14 mouse cellular contexts compared by ENCODE assay signal in the genomic region with DNA sequence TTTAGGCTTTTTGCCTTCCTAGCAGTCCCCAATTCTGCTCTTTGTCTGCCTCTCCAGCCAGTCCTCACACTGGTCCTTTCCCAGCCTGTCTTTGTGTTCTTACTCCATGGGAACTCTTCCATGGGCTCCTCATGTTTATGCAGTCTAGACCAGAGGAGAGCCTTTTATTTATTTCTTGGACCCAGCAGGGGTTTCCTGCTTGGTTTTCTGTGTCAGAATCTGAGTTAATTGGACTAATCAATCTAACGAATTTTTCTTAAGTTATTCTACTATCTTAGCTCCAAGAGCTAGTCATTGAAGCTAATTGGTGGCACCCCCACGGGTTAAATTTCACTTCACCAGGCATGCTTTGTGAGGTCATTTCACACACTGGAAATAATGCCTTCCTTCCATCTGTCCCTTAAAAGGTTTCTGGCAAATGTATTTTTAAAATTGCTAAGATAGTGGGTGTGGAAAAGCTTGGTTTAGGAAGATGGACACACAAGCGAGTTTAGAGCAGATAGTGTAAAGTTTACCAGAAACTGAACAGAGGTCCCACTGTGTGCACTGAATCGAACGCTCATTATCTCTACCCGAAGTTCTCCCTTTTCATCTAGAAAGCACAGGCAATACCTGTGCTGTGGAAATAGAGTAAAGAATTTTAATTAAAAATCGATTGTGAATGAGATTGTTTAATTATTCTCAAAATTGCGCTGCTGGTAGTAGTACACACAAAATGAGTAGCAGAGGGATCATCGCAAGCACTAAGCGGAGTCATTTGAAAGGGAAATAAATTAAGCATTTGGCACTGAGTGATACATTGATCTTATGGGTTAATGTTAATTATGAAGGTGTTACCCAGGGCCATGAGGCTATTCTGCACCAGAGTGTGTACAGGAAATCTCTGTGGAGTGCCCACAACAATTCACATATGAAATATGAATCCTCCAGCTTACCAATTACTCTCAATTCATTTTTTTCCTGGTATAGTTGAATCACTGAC.
DNase-seq lines count a peak whose midpoint lies in the region; ATAC-seq and TF ChIP-seq lines count a peak whose summit lies in the region.
"Had no signal": no experiment of that assay in that cellular context is flagged by ENCODE, and none has a peak within 500 bp of the region (broad histone marks: within the 10 kb centered on the region; RNA-seq: fewer than 3 reads in every experiment).

No protein-coding gene starts in this region.

- no peak overlapping the region for H3K4me2 ChIP-seq in forebrain, embryonic 12.5 days
- no peak overlapping the region for H3K4me2 ChIP-seq in neural tube, embryonic 14.5 days (ENCODE audit: low read depth, low read length)
- H3K4me2 ChIP-seq: intestine, embryonic 15.5 days; liver, embryonic 11.5 days had no signal

- no peak overlapping the region for H3K9ac ChIP-seq in forebrain, embryonic 12.5 days
- no peak overlapping the region for H3K9ac ChIP-seq in neural tube, embryonic 14.5 days (replicated peaks; ENCODE audit: low read depth, low read length)
- H3K9ac ChIP-seq in heart, adult 2 months (ENCODE audit: low read depth, low read length) = no peak overlapping the region
- H3K9ac ChIP-seq: intestine, embryonic 15.5 days had no signal

- no peaks in the 10 kb centered on the region for H3K9me3 ChIP-seq in forebrain, embryonic 12.5 days
- H3K9me3 ChIP-seq in neural tube, embryonic 14.5 days (ENCODE audit: control insufficient read depth, low read length) = no peaks in the 10 kb centered on the region
- H3K9me3 ChIP-seq: intestine, embryonic 15.5 days had no signal

- H3K36me3 ChIP-seq in forebrain, embryonic 12.5 days (replicated peaks) = no peaks in the 10 kb centered on the region
- H3K36me3 ChIP-seq in neural tube, embryonic 14.5 days (ENCODE audit: control insufficient read depth, insufficient read depth, low read length) = no peaks in the 10 kb centered on the region
- no peaks in the 10 kb centered on the region for H3K36me3 ChIP-seq in kidney, adult 2 months (ENCODE audit: control insufficient read depth, insufficient read depth, low read length)
- no peaks in the 10 kb centered on the region for H3K36me3 ChIP-seq in heart, adult 2 months (ENCODE audit: control insufficient read depth, insufficient read depth, low read length)
- H3K36me3 ChIP-seq: intestine, embryonic 15.5 days had no signal

- no peak for TF ChIP-seq POLR2A in kidney, adult 2 months (IDR thresholded peaks at IDR 0.05; ENCODE audit: low read depth, low read length)
- TF ChIP-seq POLR2A in heart, adult 2 months (IDR thresholded peaks at IDR 0.05; ENCODE audit: insufficient read depth, low read depth, low read length) = no peak

- TF ChIP-seq CTCF in kidney, adult 2 months (conservative IDR thresholded peaks at IDR 0.05; ENCODE audit: insufficient read depth, insufficient read length, low read depth, low read length) = no peak
- no peak for TF ChIP-seq CTCF in heart, adult 2 months (IDR thresholded peaks at IDR 0.05)

- H3K4me3 ChIP-seq in forebrain, embryonic 12.5 days (replicated peaks) = no peak overlapping the region
- H3K4me3 ChIP-seq in neural tube, embryonic 14.5 days (ENCODE audit: low read depth, low read length) = no peak overlapping the region
- no peak overlapping the region for H3K4me3 ChIP-seq in kidney, adult 2 months (ENCODE audit: insufficient read depth, low read depth, low read length)
- no peak overlapping the region for H3K4me3 ChIP-seq in heart, adult 2 months
- H3K4me3 ChIP-seq: erythroblast, embryonic 14.5 days; intestine, embryonic 15.5 days had no signal

- no peak for DNase-seq in frontal cortex, postnatal 25 days (ENCODE audit: low spot score in 2 of 2)
- peak; percentile 10 to 31 for DNase-seq in layer of hippocampus, postnatal 36 days
- DNase-seq in spleen, postnatal 4 days (ENCODE audit: low spot score in 2 of 2) = no peak
- no peak for DNase-seq in kidney, adult 2 months
- DNase-seq in heart, adult 2 months = no peak
- DNase-seq: adrenal gland, adult 2 months; cerebellum, adult 8-10 months; thymus, adult 18-20 months had no signal

- WGBS in forebrain, embryonic 12.5 days = 20% methylated on average over 10 of the region's 10 CpGs
- WGBS in neural tube, embryonic 14.5 days = 53% methylated on average over 10 of the region's 10 CpGs
- WGBS in kidney, adult 2 months = 67% methylated on average over 10 of the region's 10 CpGs
- 72% methylated on average over 10 of the region's 10 CpGs for WGBS in heart, adult 2 months

- H3K4me1 ChIP-seq in forebrain, embryonic 12.5 days = peaks cover 13% of the 10 kb centered on the region; the same call in 1 of the 2 replicates
- H3K4me1 ChIP-seq in neural tube, embryonic 14.5 days (ENCODE audit: control insufficient read depth, insufficient read depth, low read length) = peaks cover 6% of the 10 kb centered on the region; the same call in 1 of the 2 replicates
- H3K4me1 ChIP-seq in kidney, adult 2 months (ENCODE audit: control insufficient read depth, insufficient read depth, low read length) = no peaks in the 10 kb centered on the region
- H3K4me1 ChIP-seq in heart, adult 2 months (ENCODE audit: control insufficient read depth, insufficient read depth, low read length) = no peaks in the 10 kb centered on the region
- H3K4me1 ChIP-seq: intestine, embryonic 15.5 days had no signal

- peak; percentile 79 for ATAC-seq in frontal cortex, adult (ENCODE audit: low TSS enrichment)
- ATAC-seq in forebrain, embryonic 12.5 days (ENCODE audit: low FRiP score) = peak; percentile 93
- ATAC-seq in neural tube, embryonic 14.5 days (ENCODE audit: low read depth) = peak; percentile 80
- ATAC-seq: intestine, embryonic 15.5 days had no signal

- H3K27me3 ChIP-seq in forebrain, embryonic 12.5 days = 0 out of 2 replicates have a peak, but pooled peaks cover 4% of the 10 kb centered on the region
- H3K27me3 ChIP-seq in neural tube, embryonic 14.5 days (ENCODE audit: control insufficient read depth, insufficient read depth, low read length) = no peaks in the 10 kb centered on the region
- no peaks in the 10 kb centered on the region for H3K27me3 ChIP-seq in kidney, adult 2 months (replicated peaks; ENCODE audit: control insufficient read depth, insufficient read depth, low read length)
- no peaks in the 10 kb centered on the region for H3K27me3 ChIP-seq in heart, adult 2 months (ENCODE audit: control insufficient read depth, insufficient read depth, low read length)
- H3K27me3 ChIP-seq: intestine, embryonic 15.5 days had no signal

- TF ChIP-seq EP300 in heart, adult 2 months (IDR thresholded peaks at IDR 0.05; ENCODE audit: insufficient read depth, low read depth, low read length) = no peak

- peak overlapping the region; percentile 81 for H3K27ac ChIP-seq in forebrain, embryonic 12.5 days
- H3K27ac ChIP-seq in neural tube, embryonic 14.5 days (ENCODE audit: low read depth, low read length) = peak overlapping the region; percentile 35; the same call in 1 of the 2 replicates
- H3K27ac ChIP-seq in kidney, adult 2 months (ENCODE audit: insufficient read depth, low read depth, low read length) = no peak overlapping the region
- H3K27ac ChIP-seq in heart, adult 2 months = no peak overlapping the region
- H3K27ac ChIP-seq: intestine, embryonic 15.5 days had no signal

- intact Hi-C loops in heart, adult 2 months (cut with DNase I) = no loop called here

- H3K79me2 ChIP-seq in heart, adult 2 months (replicated peaks; ENCODE audit: control insufficient read depth, insufficient read depth, low read length) = no peaks in the 10 kb centered on the region

Comparison
In these comparisons a context has a peak if more than half of its experiments do, and no peak if none do; other contexts are left out.
1. DNase-seq: peak in layer of hippocampus, postnatal 36 days (2 of 2); none in frontal cortex, postnatal 25 days (0 of 2), spleen, postnatal 4 days (0 of 2), kidney, adult 2 months (single experiment) and heart, adult 2 months (0 of 2).
2. H3K27ac ChIP-seq: peak in forebrain, embryonic 12.5 days (single experiment) and neural tube, embryonic 14.5 days (single experiment); none in kidney, adult 2 months (single experiment) and heart, adult 2 months (single experiment).
3. Peak in every context shown above with its lines, with median percentiles within 50 percentile points of each other: ATAC-seq.